Mouse (Mus musculus): Measurements from ENCODE around the gene Tmigd3. TPM values are rescaled to one million over a fixed set of nuclear protein-coding genes. Genes with fewer than 3 reads are reported as not detected.

The Tmigd3 gene
- polyA plus RNA-seq, 1 experiment, result 0.11 TPM

- TF ChIP-seq POLR2A (IDR thresholded peaks at IDR 0.05; ENCODE audit: borderline replicate concordance, extremely low read depth, insufficient read depth, insufficient read length, poor library complexity, severe bottlenecking) (no peak), CTCF (IDR thresholded peaks at IDR 0.05; ENCODE audit: borderline replicate concordance, extremely low read depth, insufficient read depth, insufficient read length) (no peak)
- DNase-seq (ENCODE audit: low read depth), result no peak
Measured at GRCm38 (mm10) chr3:105877252-105877803, 6.6 kb downstream of the Tmigd3 start.

- TF ChIP-seq CTCF (IDR thresholded peaks at IDR 0.05; ENCODE audit: borderline replicate concordance, extremely low read depth, insufficient read depth, insufficient read length), result no peak
- TF ChIP-seq POLR2A (IDR thresholded peaks at IDR 0.05; ENCODE audit: borderline replicate concordance, extremely low read depth, insufficient read depth, insufficient read length, poor library complexity, severe bottlenecking), result no peak
Measured at GRCm38 (mm10) chr3:105877919-105878318, 7.2 kb downstream of the Tmigd3 start.

GRCm38 (mm10) chr3:105878751-105879150 lies 8.0 kb downstream of the Tmigd3 start:
- no peak for DNase-seq (ENCODE audit: low read depth)
- TF ChIP-seq POLR2A (IDR thresholded peaks at IDR 0.05; ENCODE audit: borderline replicate concordance, extremely low read depth, insufficient read depth, insufficient read length, poor library complexity, severe bottlenecking) (no peak), CTCF (IDR thresholded peaks at IDR 0.05; ENCODE audit: borderline replicate concordance, extremely low read depth, insufficient read depth, insufficient read length) (no peak)

More at GRCm38 (mm10) chr3:105877919-105878318, 7.2 kb downstream of the Tmigd3 start:
- DNase-seq (ENCODE audit: low read depth), result no peak

- TF ChIP-seq POLR2A (IDR thresholded peaks at IDR 0.05; ENCODE audit: borderline replicate concordance, extremely low read depth, insufficient read depth, insufficient read length, poor library complexity, severe bottlenecking), result no peak
- no peak for TF ChIP-seq CTCF (IDR thresholded peaks at IDR 0.05; ENCODE audit: borderline replicate concordance, extremely low read depth, insufficient read depth, insufficient read length)
Measured at GRCm38 (mm10) chr3:105880419-105880818, 9.7 kb downstream of the Tmigd3 start.

GRCm38 (mm10) chr3:105882105-105882504 lies 11.4 kb downstream of the Tmigd3 start:
- TF ChIP-seq POLR2A (IDR thresholded peaks at IDR 0.05; ENCODE audit: borderline replicate concordance, extremely low read depth, insufficient read depth, insufficient read length, poor library complexity, severe bottlenecking), result no peak
- TF ChIP-seq CTCF (IDR thresholded peaks at IDR 0.05; ENCODE audit: borderline replicate concordance, extremely low read depth, insufficient read depth, insufficient read length), result no peak

More at GRCm38 (mm10) chr3:105880419-105880818, 9.7 kb downstream of the Tmigd3 start:
- no peak for DNase-seq (ENCODE audit: low read depth)

GRCm38 (mm10) chr3:105883111-105883510 lies 12.4 kb downstream of the Tmigd3 start:
- no peak for TF ChIP-seq POLR2A (IDR thresholded peaks at IDR 0.05; ENCODE audit: borderline replicate concordance, extremely low read depth, insufficient read depth, insufficient read length, poor library complexity, severe bottlenecking)
- TF ChIP-seq CTCF (IDR thresholded peaks at IDR 0.05; ENCODE audit: borderline replicate concordance, extremely low read depth, insufficient read depth, insufficient read length), result no peak
- no peak for DNase-seq (ENCODE audit: low read depth)

More at GRCm38 (mm10) chr3:105882105-105882504, 11.4 kb downstream of the Tmigd3 start:
- DNase-seq (ENCODE audit: low read depth), result no peak

GRCm38 (mm10) chr3:105888961-105889360 lies 18.3 kb downstream of the Tmigd3 start:
- TF ChIP-seq POLR2A (IDR thresholded peaks at IDR 0.05; ENCODE audit: borderline replicate concordance, extremely low read depth, insufficient read depth, insufficient read length, poor library complexity, severe bottlenecking), result no peak
- no peak for TF ChIP-seq CTCF (IDR thresholded peaks at IDR 0.05; ENCODE audit: borderline replicate concordance, extremely low read depth, insufficient read depth, insufficient read length)
- DNase-seq (ENCODE audit: low read depth), result no peak

- no peak for DNase-seq (ENCODE audit: low read depth)
- TF ChIP-seq POLR2A (IDR thresholded peaks at IDR 0.05; ENCODE audit: borderline replicate concordance, extremely low read depth, insufficient read depth, insufficient read length, poor library complexity, severe bottlenecking) (no peak), CTCF (IDR thresholded peaks at IDR 0.05; ENCODE audit: borderline replicate concordance, extremely low read depth, insufficient read depth, insufficient read length) (no peak)
Measured at GRCm38 (mm10) chr3:105890220-105890619, 19.5 kb downstream of the Tmigd3 start.

GRCm38 (mm10) chr3:105891141-105891540 lies 20.4 kb downstream of the Tmigd3 start:
- no peak for DNase-seq (ENCODE audit: low read depth)
- TF ChIP-seq CTCF (IDR thresholded peaks at IDR 0.05; ENCODE audit: borderline replicate concordance, extremely low read depth, insufficient read depth, insufficient read length), result no peak

- DNase-seq (ENCODE audit: low read depth), result no peak
- TF ChIP-seq CTCF (IDR thresholded peaks at IDR 0.05; ENCODE audit: borderline replicate concordance, extremely low read depth, insufficient read depth, insufficient read length), result no peak
- TF ChIP-seq POLR2A (IDR thresholded peaks at IDR 0.05; ENCODE audit: borderline replicate concordance, extremely low read depth, insufficient read depth, insufficient read length, poor library complexity, severe bottlenecking), result no peak
Measured at GRCm38 (mm10) chr3:105891760-105892571, 21.3 kb downstream of the Tmigd3 start.

GRCm38 (mm10) chr3:105892572-105893495 lies 22.1 kb downstream of the Tmigd3 start:
- no peak for TF ChIP-seq CTCF (IDR thresholded peaks at IDR 0.05; ENCODE audit: borderline replicate concordance, extremely low read depth, insufficient read depth, insufficient read length)
- DNase-seq (ENCODE audit: low read depth), result no peak

Data from brain, embryonic 14.5 days (tissue).